24 mouse cellular contexts compared by ENCODE assay signal in genomic region chr19:55276100-55276499, GRCm38 (mm10). TPM values are rescaled to one million over a fixed set of nuclear protein-coding genes. Genes with fewer than 3 reads are reported as not detected.
"Had no signal": no experiment of that assay in that cellular context is flagged by ENCODE, and none has a peak within 500 bp of the region (broad histone marks: within the 10 kb centered on the region; RNA-seq: fewer than 3 reads in every experiment).

No protein-coding gene starts in this region.

- DNase-seq: kidney, adult 18-20 months; kidney, adult 9 months; kidney, postnatal 14 days; kidney, postnatal 4 days; layer of hippocampus, adult 9-11 months; lung, embryonic 14.5 days; right cerebral cortex, adult 18-20 months; right cerebral cortex, postnatal 14 days; right cerebral cortex, postnatal 4 days; thymus, adult 2 months; thymus, postnatal 14 days; thymus, postnatal 4 days had no signal

- H3K27ac ChIP-seq: limb, embryonic 10.5 days; limb, embryonic 13.5 days; macrophage; midbrain, embryonic 12.5 days; midbrain, embryonic 15.5 days; neural tube, embryonic 12.5 days; neural tube, embryonic 15.5 days; stomach, postnatal 0 days had no signal

- H3K27me3 ChIP-seq: limb, embryonic 13.5 days; midbrain, embryonic 12.5 days; midbrain, embryonic 15.5 days; neural tube, embryonic 12.5 days; neural tube, embryonic 15.5 days had no signal

- H3K9me3 ChIP-seq: limb, embryonic 10.5 days; limb, embryonic 13.5 days; midbrain, embryonic 12.5 days; midbrain, embryonic 15.5 days; neural tube, embryonic 12.5 days; neural tube, embryonic 15.5 days had no signal

- H3K36me3 ChIP-seq: limb, embryonic 10.5 days; limb, embryonic 13.5 days; midbrain, embryonic 12.5 days; midbrain, embryonic 15.5 days; neural tube, embryonic 12.5 days; neural tube, embryonic 15.5 days had no signal

- H3K4me3 ChIP-seq: limb, embryonic 10.5 days; limb, embryonic 13.5 days; midbrain, embryonic 12.5 days; midbrain, embryonic 15.5 days; neural tube, embryonic 12.5 days; neural tube, embryonic 15.5 days had no signal

- H3K9ac ChIP-seq: limb, embryonic 13.5 days; lung, embryonic 14.5 days; midbrain, embryonic 12.5 days; midbrain, embryonic 15.5 days; neural tube, embryonic 12.5 days; neural tube, embryonic 15.5 days had no signal

- ATAC-seq: intestine, embryonic 16.5 days; lung, postnatal 0 days; midbrain, embryonic 15.5 days had no signal

- H3K4me2 ChIP-seq: limb, embryonic 13.5 days; lung, embryonic 14.5 days; midbrain, embryonic 12.5 days; midbrain, embryonic 15.5 days; neural tube, embryonic 12.5 days; neural tube, embryonic 15.5 days had no signal

- H3K4me1 ChIP-seq: limb, embryonic 10.5 days; midbrain, embryonic 15.5 days; neural tube, embryonic 12.5 days; neural tube, embryonic 15.5 days had no signal

RNA-seq across cellular contexts. Expression of gene Gucy2g, which starts 35.1 kb away (rescaled TPM):
- total RNA-seq: megakaryocyte, adult 5-6 weeks had no signal
- polyA plus RNA-seq: limb, embryonic 10.5 days; limb, embryonic 13.5 days; lung, embryonic 14.5 days; macrophage; midbrain, embryonic 12.5 days; midbrain, embryonic 15.5 days; neural tube, embryonic 12.5 days; stomach, embryonic 14.5 days had no signal
